Mouse (Mus musculus): ENCODE measurements around the gene Ufd1. TPM values are rescaled to one million over a fixed set of nuclear protein-coding genes. Genes with fewer than 3 reads are reported as not detected.
"Not testable (repeated sequence)": the region's sequence is repeated elsewhere in the genome, so short reads cannot be mapped to it uniquely, and the experiment has no call there.

Gene Ufd1
- polyA plus RNA-seq, 1 experiment: 68.2 TPM

DNA sequence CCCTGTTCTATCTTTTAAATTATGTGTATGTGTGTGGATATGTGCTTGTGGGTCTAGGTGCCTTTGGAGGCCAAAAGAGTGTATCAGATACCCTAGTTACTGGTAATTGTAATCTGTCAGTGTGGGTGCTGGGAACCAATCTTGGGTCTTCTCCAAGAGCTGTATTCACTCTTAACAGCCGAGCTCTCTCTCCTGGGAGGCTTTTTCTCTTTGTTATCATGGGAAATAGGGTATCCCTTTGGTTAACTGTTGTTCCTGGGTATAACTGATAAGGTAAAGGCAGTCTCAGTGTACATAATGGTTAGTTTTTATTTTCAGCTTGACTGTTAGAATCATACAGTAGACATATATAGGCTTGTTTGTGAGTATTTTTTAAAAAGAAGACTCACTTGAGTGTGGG is 10.8 kb downstream of the Ufd1 start:
- no peak for TF ChIP-seq POLR2A (IDR thresholded peaks at IDR 0.05; ENCODE audit: borderline replicate concordance, extremely low read depth, insufficient read depth, insufficient read length, poor library complexity, severe bottlenecking)
- no peak for TF ChIP-seq CTCF (IDR thresholded peaks at IDR 0.05; ENCODE audit: borderline replicate concordance, extremely low read depth, insufficient read depth, insufficient read length)
- no peak for DNase-seq (ENCODE audit: low read depth)

DNA sequence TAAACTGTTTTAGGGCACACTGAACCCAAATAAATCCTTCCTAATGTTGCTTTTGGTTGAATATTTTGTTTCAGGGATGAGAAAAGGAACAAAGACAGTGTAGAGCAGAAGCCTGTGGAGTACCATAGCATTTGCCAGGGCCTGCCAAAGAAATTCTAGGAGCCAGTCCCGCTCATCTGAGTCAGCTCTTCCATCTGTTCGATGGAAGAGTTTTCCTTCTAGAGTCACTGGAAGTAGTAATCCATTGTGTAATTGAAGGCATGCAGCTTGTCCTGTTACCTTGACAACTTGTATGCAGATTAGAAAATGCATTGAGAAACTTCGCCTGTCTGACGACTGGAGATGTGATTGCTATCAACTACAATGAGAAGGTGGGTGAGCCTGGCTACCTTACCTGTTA is 11.3 kb downstream of the Ufd1 start:
- TF ChIP-seq CTCF (IDR thresholded peaks at IDR 0.05; ENCODE audit: borderline replicate concordance, extremely low read depth, insufficient read depth, insufficient read length): no peak
- no peak for TF ChIP-seq POLR2A (IDR thresholded peaks at IDR 0.05; ENCODE audit: borderline replicate concordance, extremely low read depth, insufficient read depth, insufficient read length, poor library complexity, severe bottlenecking)
- no peak for DNase-seq (ENCODE audit: low read depth)

DNA sequence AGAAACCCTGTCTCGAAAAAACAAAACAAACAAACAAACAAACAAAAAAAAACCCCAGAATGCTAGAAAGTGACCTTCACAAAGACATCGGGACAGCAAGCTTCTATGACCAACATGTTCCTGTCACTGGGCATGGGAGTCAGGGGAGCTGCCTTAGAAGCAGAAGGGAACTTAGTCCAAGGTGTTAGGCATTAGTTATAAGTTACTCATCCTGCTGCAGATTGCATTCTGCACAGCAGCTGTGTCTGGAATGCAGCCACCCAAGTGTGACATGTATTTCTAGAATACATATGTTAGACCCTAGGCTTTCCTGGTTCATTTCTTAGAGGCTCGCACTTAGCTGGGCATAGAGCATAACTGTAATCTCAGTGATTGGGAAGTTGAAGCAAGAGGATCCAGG is 17.1 kb downstream of the Ufd1 start:
- DNase-seq (ENCODE audit: low read depth): no peak
- TF ChIP-seq POLR2A (IDR thresholded peaks at IDR 0.05; ENCODE audit: borderline replicate concordance, extremely low read depth, insufficient read depth, insufficient read length, poor library complexity, severe bottlenecking) (no peak), CTCF (IDR thresholded peaks at IDR 0.05; ENCODE audit: borderline replicate concordance, extremely low read depth, insufficient read depth, insufficient read length) (no peak)

- TF ChIP-seq POLR2A (IDR thresholded peaks at IDR 0.05; ENCODE audit: borderline replicate concordance, extremely low read depth, insufficient read depth, insufficient read length, poor library complexity, severe bottlenecking): no peak
- TF ChIP-seq CTCF (IDR thresholded peaks at IDR 0.05; ENCODE audit: borderline replicate concordance, extremely low read depth, insufficient read depth, insufficient read length): no peak
- no peak for DNase-seq (ENCODE audit: low read depth)
Measured at GRCm38 (mm10) chr16:18829102-18829501, 17.5 kb downstream of the Ufd1 start.

GRCm38 (mm10) chr16:18833486-18833885 is 21.9 kb downstream of the Ufd1 start:
- DNase-seq (ENCODE audit: low read depth): no peak
- peak; percentile 16; the same call in 1 of the 2 replicates for TF ChIP-seq CTCF (IDR thresholded peaks at IDR 0.05; ENCODE audit: borderline replicate concordance, extremely low read depth, insufficient read depth, insufficient read length)
- TF ChIP-seq POLR2A (IDR thresholded peaks at IDR 0.05; ENCODE audit: borderline replicate concordance, extremely low read depth, insufficient read depth, insufficient read length, poor library complexity, severe bottlenecking): no peak

DNA sequence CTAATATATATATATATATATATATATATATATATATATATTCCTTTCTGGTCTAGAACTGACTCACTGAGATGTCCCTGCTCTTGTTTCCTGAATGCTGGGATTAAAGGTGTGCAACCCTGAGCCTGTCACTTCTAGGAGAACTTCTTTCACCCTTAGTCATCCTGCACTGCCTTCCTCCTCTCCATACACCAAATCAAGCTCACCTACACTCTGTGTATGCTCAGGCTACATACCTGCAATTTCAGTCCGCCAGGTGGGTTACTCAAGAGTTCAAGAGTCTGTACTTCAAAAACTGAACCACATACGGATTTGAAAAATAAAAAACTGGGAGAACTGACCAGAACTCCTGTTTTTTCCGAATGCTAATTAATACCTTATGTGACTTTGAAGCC is 24.5 kb downstream of the Ufd1 start:
- TF ChIP-seq POLR2A (IDR thresholded peaks at IDR 0.05; ENCODE audit: borderline replicate concordance, extremely low read depth, insufficient read depth, insufficient read length, poor library complexity, severe bottlenecking) (no peak), CTCF (IDR thresholded peaks at IDR 0.05; ENCODE audit: borderline replicate concordance, extremely low read depth, insufficient read depth, insufficient read length) (no peak)
- no peak for DNase-seq (ENCODE audit: low read depth)

- peak; percentile 97 for DNase-seq (ENCODE audit: low read depth)
- TF ChIP-seq POLR2A (IDR thresholded peaks at IDR 0.05; ENCODE audit: borderline replicate concordance, extremely low read depth, insufficient read depth, insufficient read length, poor library complexity, severe bottlenecking) (peak; percentile 59; the same call in 1 of the 2 replicates), CTCF (IDR thresholded peaks at IDR 0.05; ENCODE audit: borderline replicate concordance, extremely low read depth, insufficient read depth, insufficient read length) (no peak)
Measured at GRCm38 (mm10) chr16:18836468-18837208, 25.1 kb downstream of the Ufd1 start, which contains the start of the genes 2510002D24Rik and Gm28539. Gene 2510002D24Rik, plus strand, starts transcription at chr16:18836578. Gene Gm28539, plus strand, starts transcription at chr16:18836584.

DNA sequence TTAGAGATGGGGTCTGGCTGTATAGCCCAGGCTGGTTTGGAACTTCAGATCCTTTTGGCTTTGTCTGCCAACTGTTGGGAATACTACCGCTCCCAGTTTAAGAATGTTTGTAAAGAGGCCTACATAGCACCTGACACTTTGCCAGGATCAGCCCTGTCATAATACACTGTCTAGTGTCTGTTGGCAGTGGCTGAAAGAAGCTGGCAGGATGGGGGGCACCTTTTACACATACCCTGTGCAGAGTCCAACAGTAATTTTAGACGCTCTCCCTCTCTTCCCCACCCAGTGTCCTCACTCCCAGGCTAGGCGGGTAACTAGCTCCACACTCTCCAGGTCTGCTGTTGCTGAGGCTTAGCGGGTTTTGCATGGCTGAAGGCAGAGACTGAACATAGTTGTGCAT is 26.8 kb downstream of the Ufd1 start:
- TF ChIP-seq POLR2A (IDR thresholded peaks at IDR 0.05; ENCODE audit: borderline replicate concordance, extremely low read depth, insufficient read depth, insufficient read length, poor library complexity, severe bottlenecking): no peak
- no peak for TF ChIP-seq CTCF (IDR thresholded peaks at IDR 0.05; ENCODE audit: borderline replicate concordance, extremely low read depth, insufficient read depth, insufficient read length)
- DNase-seq (ENCODE audit: low read depth): peak; percentile 9

- TF ChIP-seq CTCF (IDR thresholded peaks at IDR 0.05; ENCODE audit: borderline replicate concordance, extremely low read depth, insufficient read depth, insufficient read length) (no peak), POLR2A (IDR thresholded peaks at IDR 0.05; ENCODE audit: borderline replicate concordance, extremely low read depth, insufficient read depth, insufficient read length, poor library complexity, severe bottlenecking) (no peak)
- no peak for DNase-seq (ENCODE audit: low read depth)
Measured at GRCm38 (mm10) chr16:18846301-18846820, 34.8 kb downstream of the Ufd1 start.

DNA sequence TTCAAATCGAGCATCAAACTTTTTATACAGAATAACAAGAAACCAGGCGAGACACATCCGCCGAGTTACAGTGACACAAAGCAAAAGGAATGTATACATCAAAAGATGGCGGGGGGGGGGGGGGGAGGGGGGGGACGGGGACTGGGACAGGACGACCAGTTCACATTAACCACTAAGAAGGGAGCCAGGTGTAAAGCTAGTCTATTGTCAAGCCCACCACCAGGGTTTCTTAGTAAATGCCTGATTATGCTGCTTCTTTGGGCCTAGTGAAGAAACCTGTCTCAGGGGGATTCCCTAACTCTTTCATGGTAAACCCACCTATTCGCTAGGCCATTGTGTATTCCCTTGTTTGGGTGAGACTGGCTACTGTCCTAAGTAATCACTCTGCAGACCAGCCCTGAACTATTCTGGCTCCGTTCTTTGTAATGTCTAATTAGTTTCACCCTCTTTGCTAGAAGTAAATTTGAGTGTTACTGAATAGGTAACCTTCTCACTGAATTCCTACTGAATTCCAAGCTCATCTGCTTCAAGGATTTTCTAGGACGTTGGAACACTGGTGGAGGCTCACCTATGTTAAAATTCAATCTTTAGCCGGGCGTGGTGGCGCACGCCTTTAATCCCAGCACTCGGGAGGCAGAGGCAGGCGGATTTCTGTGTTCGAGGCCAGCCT is 38.1 kb downstream of the Ufd1 start:
- DNase-seq (ENCODE audit: low read depth): not testable (repeated sequence)

- TF ChIP-seq CTCF (IDR thresholded peaks at IDR 0.05; ENCODE audit: borderline replicate concordance, extremely low read depth, insufficient read depth, insufficient read length) (peak; percentile 37; the same call in 1 of the 2 replicates), POLR2A (IDR thresholded peaks at IDR 0.05; ENCODE audit: borderline replicate concordance, extremely low read depth, insufficient read depth, insufficient read length, poor library complexity, severe bottlenecking) (no peak)
Measured at GRCm38 (mm10) chr16:18858551-18858950, 47.0 kb downstream of the Ufd1 start.

GRCm38 (mm10) chr16:18860186-18860585 is 48.6 kb downstream of the Ufd1 start:
- no peak for TF ChIP-seq POLR2A (IDR thresholded peaks at IDR 0.05; ENCODE audit: borderline replicate concordance, extremely low read depth, insufficient read depth, insufficient read length, poor library complexity, severe bottlenecking)
- TF ChIP-seq CTCF (IDR thresholded peaks at IDR 0.05; ENCODE audit: borderline replicate concordance, extremely low read depth, insufficient read depth, insufficient read length): no peak
- DNase-seq (ENCODE audit: low read depth): no peak

More at GRCm38 (mm10) chr16:18858551-18858950, 47.0 kb downstream of the Ufd1 start:
- peak; percentile 72 for DNase-seq (ENCODE audit: low read depth)

- DNase-seq (ENCODE audit: low read depth): not testable (repeated sequence)
Measured at GRCm38 (mm10) chr16:18870495-18870894, 58.9 kb downstream of the Ufd1 start.
